Mouse (Mus musculus): Measurements from ENCODE around the gene Flywch2. TPM values are rescaled to one million over a fixed set of nuclear protein-coding genes. Genes with fewer than 3 reads are reported as not detected.
"Not testable (repeated sequence)": the region's sequence is repeated elsewhere in the genome, so short reads cannot be mapped to it uniquely, and the experiment has no call there.

The Flywch2 gene
- polyA plus RNA-seq, 1 experiment: 1.6 TPM

DNA sequence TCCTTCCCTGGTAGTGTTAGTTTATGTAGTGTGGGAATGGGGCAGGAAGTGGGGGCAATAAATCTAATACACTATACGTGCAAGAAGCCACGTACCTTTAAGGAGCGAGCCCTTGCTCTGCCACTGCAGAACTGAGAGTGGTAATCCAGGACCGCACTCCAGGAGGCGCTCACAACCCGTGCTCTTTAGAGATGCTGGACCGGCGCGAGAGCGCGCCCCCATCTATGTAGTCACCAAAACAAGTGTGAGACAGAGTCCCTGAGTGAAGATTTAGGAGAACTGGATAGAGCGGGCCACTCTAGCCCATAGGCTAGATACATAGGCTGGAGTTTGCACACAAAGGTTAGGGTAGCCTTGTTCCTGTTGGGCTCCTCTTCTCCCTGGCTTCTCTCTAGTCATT, 11.8 kb downstream of the Flywch2 start:
- TF ChIP-seq POLR2A (IDR thresholded peaks at IDR 0.05; ENCODE audit: borderline replicate concordance, low read depth, low read length) (no peak), CTCF (IDR thresholded peaks at IDR 0.05; ENCODE audit: low read depth, low read length) (peak; percentile 60)
- Histone ChIP-seq H3K4me3 (ENCODE audit: insufficient read depth, low read length) (no peak overlapping the region), H3K4me1 (ENCODE audit: control insufficient read depth, insufficient read depth, low read length) (peaks cover 17% of the 10 kb centered on the region), H3K27ac (ENCODE audit: insufficient read depth, low read depth, low read length) (no peak overlapping the region)

DNA sequence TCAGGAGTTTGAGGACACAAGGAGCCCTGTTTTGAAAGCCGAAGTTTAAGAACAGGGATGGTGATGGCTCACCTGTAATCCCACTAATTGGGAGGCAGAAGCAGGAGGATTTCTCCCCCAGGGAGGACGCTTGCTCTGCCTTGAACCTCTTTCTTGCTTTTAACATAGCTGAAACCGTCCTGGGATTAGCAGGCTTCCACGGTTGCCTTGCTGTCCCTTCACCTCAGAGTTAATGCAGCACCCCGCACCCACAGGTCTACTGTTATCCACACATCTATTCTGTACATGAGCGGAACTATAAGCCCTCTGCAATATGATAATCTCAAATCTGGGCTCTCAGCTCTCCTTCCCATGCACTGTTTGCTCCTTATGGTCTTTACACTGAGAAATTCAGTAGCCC, 12.2 kb downstream of the Flywch2 start:
- Histone ChIP-seq H3K4me3 (ENCODE audit: insufficient read depth, low read length) (no peak overlapping the region), H3K4me1 (ENCODE audit: control insufficient read depth, insufficient read depth, low read length) (peaks cover 17% of the 10 kb centered on the region), H3K27ac (ENCODE audit: insufficient read depth, low read depth, low read length) (no peak overlapping the region)
- TF ChIP-seq POLR2A (IDR thresholded peaks at IDR 0.05; ENCODE audit: borderline replicate concordance, low read depth, low read length): no peak
- TF ChIP-seq CTCF (IDR thresholded peaks at IDR 0.05; ENCODE audit: low read depth, low read length): no peak

DNA sequence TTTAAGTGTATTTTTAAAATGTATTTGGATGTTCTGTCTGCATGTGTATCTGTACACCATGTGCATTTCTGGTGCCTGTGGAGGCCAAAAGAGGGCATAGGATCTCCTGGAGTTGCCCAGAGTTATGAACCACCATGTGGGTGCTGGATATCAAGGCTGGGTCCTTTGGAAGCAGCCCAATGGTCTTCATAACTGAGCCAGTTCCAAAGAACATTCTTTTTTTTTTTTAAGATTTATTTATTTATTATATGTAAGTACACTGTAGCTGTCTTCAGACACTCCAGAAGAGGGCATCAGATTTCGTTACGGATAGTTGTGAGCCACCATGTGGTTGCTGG, 13.7 kb downstream of the Flywch2 start:
- H3K27ac ChIP-seq (ENCODE audit: insufficient read depth, low read depth, low read length); H3K4me3 ChIP-seq (ENCODE audit: insufficient read depth, low read length): not testable (repeated sequence)
- H3K4me1 ChIP-seq (ENCODE audit: control insufficient read depth, insufficient read depth, low read length): peaks cover 13% of the 10 kb centered on the region

DNA sequence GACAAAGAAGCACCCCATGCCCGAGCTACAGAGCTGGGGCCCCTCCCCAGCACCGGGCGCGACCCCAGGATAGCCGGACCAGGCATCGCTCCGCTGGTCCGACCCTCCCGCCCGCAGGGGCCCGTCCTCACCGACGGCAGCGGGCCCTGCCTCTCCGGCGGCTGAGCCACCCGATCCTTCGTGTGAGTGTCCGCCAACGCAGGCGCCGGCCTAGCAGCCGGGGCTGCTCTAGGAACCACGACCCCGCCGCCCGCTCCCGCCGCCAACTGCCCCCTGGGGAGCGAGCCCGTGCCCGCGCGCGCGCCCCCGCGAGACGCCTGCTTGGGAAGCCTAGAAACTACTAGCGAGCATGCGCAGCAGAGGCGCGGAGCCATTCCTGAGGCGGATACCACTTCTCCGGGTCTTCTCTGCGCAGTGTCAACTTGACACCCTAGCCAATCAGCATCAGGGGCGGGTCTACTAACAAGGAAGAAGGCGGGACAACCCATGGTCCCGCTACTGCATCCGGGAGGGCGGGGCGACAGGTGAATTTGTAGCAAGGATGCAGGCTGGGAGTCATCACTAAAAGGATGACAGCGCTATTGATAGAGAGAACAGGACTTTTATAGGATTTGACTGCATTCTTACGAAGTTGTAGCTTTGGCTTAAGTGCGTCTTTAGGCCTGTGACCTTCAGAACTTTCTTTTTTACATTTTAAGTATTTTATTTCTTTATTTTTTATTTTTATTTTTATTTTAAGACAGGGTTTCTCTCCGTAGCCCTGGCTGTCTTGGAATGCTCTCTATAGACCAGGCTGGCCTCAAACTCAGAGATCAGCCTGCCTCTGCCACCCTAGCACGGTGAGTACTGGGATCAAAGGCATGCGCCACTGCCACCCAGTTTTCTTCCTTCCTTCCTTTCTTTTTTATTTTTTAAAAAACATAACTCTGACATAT, 14.3 kb downstream of the Flywch2 start, which contains the start of gene Flywch1:
Gene Flywch1 (minus strand): TSS at position 319 of the 935 bp plus-strand sequence.
- Histone ChIP-seq H3K4me3 (ENCODE audit: insufficient read depth, low read length) (peak within 1 kb of the TSS; percentile 73), H3K4me1 (ENCODE audit: control insufficient read depth, insufficient read depth, low read length) (peaks cover 7% of the 10 kb centered on the region), H3K27ac (ENCODE audit: insufficient read depth, low read depth, low read length) (no peak within 1 kb of the TSS)
- no peak for TF ChIP-seq CTCF (IDR thresholded peaks at IDR 0.05; ENCODE audit: low read depth, low read length)
- peak; percentile 44; the same call in 1 of the 2 replicates for TF ChIP-seq POLR2A (IDR thresholded peaks at IDR 0.05; ENCODE audit: borderline replicate concordance, low read depth, low read length)

DNA sequence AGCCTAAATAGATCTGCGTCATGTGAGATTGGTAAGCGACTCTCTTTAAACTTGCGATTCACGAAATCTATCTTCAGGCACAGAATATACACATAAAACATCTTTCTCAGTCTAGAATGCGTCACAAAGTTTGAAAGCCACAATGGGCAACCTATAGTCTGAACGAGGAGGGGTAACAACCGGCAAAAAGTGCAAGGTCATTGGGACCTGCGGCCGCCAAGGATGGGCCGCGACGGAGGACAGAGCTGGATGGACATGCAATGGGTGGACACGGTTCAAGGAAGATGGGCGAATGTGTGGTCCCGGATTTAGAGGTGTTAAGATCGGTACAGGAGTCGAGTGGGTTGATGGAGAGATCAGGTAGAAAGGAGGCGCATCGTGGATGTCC, 15.0 kb downstream of the Flywch2 start:
- H3K4me1 ChIP-seq (ENCODE audit: control insufficient read depth, insufficient read depth, low read length): 0 out of 2 replicates have a peak, but pooled peaks cover 4% of the 10 kb centered on the region
- TF ChIP-seq POLR2A (IDR thresholded peaks at IDR 0.05; ENCODE audit: borderline replicate concordance, low read depth, low read length) (no peak), CTCF (IDR thresholded peaks at IDR 0.05; ENCODE audit: low read depth, low read length) (no peak)
- H3K27ac ChIP-seq (ENCODE audit: insufficient read depth, low read depth, low read length): no peak overlapping the region
- H3K4me3 ChIP-seq (ENCODE audit: insufficient read depth, low read length): peak overlapping the region; percentile 73

DNA sequence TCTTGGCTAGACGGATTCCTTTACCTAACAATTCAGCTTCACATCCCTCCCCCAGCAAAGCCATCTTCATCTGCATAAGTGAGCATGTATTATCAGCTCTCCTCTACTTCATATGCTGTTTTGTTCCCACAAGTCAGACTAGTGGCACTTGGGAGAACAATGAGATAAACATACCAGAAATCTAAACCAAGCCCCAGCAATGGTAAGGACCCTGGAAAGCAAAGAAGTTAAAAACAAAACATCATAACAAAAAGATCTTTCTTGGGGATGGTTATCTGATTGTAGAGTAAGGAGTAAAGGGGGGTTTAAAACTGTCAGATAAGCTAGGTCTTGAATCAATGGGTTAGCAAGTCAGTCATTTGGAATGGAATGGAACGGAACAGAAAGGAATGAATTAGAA, 15.4 kb downstream of the Flywch2 start:
- Histone ChIP-seq H3K4me1 (ENCODE audit: control insufficient read depth, insufficient read depth, low read length) (0 out of 2 replicates have a peak, but pooled peaks cover 4% of the 10 kb centered on the region), H3K27ac (ENCODE audit: insufficient read depth, low read depth, low read length) (no peak overlapping the region), H3K4me3 (ENCODE audit: insufficient read depth, low read length) (peak overlapping the region; percentile 73)
- TF ChIP-seq POLR2A (IDR thresholded peaks at IDR 0.05; ENCODE audit: borderline replicate concordance, low read depth, low read length) (no peak), CTCF (IDR thresholded peaks at IDR 0.05; ENCODE audit: low read depth, low read length) (no peak)

DNA sequence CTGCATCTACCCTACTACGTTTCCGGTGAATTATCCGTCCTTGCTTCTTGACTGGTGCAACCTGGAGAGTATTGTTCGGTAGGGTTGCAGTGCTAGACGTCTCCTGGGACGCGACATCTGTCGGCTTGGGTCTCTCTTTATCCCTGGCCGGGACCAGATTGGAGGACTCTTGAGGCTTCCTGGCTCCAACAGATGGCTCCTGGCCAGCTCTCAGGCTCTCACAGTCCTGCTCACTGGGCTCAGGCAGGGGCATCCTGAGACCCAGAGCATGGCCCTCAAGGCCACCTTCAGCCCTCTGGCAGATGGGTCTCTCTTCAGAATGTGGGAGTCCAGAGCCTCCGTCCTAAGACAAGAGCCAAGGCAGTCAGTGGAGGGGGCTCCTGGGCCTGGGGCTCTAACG, 22.9 kb downstream of the Flywch2 start:
- H3K4me3 ChIP-seq (ENCODE audit: insufficient read depth, low read length): no peak overlapping the region

DNA sequence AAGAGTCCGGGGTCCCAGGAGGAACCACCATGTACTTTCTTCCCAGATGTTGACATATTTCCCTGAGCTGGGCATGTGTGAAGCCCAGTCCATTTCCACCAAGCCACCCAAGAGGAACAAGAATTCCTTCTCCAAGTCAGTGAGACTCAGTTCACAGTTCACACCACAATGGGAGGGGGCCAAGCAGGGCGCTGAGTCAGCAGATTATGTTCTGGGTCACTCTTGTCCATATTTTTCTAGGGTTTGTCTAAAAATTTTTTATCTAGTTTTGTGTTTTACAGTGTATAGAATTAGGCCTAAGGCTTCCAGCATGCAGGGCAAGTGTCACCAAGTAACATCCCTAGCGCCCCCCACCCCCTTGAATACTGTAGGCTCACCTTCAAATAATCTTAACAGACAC, 24.7 kb downstream of the Flywch2 start:
- Histone ChIP-seq H3K27ac (ENCODE audit: insufficient read depth, low read depth, low read length) (no peak overlapping the region), H3K4me1 (ENCODE audit: control insufficient read depth, insufficient read depth, low read length) (no peaks in the 10 kb centered on the region), H3K4me3 (ENCODE audit: insufficient read depth, low read length) (no peak overlapping the region)
- TF ChIP-seq CTCF (IDR thresholded peaks at IDR 0.05; ENCODE audit: low read depth, low read length) (no peak), POLR2A (IDR thresholded peaks at IDR 0.05; ENCODE audit: borderline replicate concordance, low read depth, low read length) (no peak)

More for the DNA sequence above, 22.9 kb downstream of the Flywch2 start:
- Histone ChIP-seq H3K4me1 (ENCODE audit: control insufficient read depth, insufficient read depth, low read length) (no peaks in the 10 kb centered on the region), H3K27ac (ENCODE audit: insufficient read depth, low read depth, low read length) (no peak overlapping the region)
- TF ChIP-seq POLR2A (IDR thresholded peaks at IDR 0.05; ENCODE audit: borderline replicate concordance, low read depth, low read length): no peak
- TF ChIP-seq CTCF (IDR thresholded peaks at IDR 0.05; ENCODE audit: low read depth, low read length): no peak

DNA sequence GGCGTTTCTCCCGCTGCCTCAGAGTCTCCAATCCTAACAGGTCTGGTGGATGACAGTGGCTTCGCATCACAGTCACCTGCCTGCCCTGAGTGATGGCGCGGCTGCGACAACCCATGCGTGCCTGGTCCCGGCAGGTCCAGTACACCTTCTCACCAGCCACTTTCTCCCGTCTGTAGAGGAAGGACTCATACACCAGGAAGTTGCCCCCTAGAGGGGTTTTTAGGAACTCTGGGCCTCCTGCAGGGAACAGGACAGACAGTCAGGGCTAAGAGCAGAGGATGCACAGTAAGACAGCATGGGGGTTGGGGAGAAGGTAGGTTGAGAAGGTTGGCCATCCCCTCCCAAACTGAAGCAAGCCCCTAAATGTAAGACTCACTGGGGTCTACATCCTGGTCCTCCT, 25.6 kb downstream of the Flywch2 start:
- H3K4me3 ChIP-seq (ENCODE audit: insufficient read depth, low read length): no peak overlapping the region
- no peaks in the 10 kb centered on the region for H3K4me1 ChIP-seq (ENCODE audit: control insufficient read depth, insufficient read depth, low read length)
- no peak overlapping the region for H3K27ac ChIP-seq (ENCODE audit: insufficient read depth, low read depth, low read length)
- TF ChIP-seq CTCF (IDR thresholded peaks at IDR 0.05; ENCODE audit: low read depth, low read length) (no peak), POLR2A (IDR thresholded peaks at IDR 0.05; ENCODE audit: borderline replicate concordance, low read depth, low read length) (no peak)

DNA sequence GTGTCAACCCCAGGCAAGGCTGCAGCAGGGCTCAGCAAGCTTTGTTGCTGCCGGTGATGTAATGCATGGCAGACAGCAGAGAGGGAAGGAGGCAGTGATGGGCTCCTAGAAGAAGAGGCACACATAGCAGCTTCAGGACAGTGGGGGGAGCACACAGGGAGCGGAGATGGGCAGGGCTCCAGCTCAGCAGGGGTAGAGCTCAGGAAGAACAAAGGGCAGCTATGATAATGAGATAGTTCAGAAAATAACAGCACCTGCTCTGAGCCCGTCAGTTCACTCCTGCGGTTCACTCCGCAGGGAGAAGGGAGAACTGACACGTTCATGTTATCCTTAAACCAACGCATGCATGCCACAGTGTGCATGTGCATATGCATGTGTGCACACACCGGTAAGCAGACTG, 27.1 kb downstream of the Flywch2 start:
- no peak overlapping the region for H3K27ac ChIP-seq (ENCODE audit: insufficient read depth, low read depth, low read length)
- TF ChIP-seq CTCF (IDR thresholded peaks at IDR 0.05; ENCODE audit: low read depth, low read length) (no peak), POLR2A (IDR thresholded peaks at IDR 0.05; ENCODE audit: borderline replicate concordance, low read depth, low read length) (no peak)
- H3K4me1 ChIP-seq (ENCODE audit: control insufficient read depth, insufficient read depth, low read length): no peaks in the 10 kb centered on the region
- no peak overlapping the region for H3K4me3 ChIP-seq (ENCODE audit: insufficient read depth, low read length)
